Mouse (Mus musculus) layer of hippocampus, adult 9-11 months (tissue): ENCODE data around the gene Commd7.

Experiments used
- DNase-seq: peaks from one replicate; pipeline ENCODE4 v3.0.0; 2022

Gene Commd7

DNA sequence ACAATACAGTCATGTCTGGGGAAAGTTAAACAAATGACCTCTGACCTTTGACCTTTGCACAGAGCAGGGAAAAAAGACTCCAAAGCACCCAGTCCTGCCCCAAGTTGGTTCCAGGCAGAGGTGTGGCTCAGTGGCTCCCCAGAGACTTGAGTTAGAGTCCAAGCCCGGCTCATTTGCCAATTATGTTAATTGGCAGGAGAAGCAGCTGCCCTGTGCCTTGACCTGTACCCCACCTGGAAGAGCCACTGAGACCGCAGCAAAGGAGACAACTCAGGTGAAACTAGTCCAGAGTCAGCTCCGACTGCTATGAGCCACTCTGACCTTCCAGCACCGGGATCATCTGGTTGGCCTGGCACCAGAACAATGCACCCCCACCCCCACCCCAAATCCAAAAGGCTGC, 48.2 kb downstream of the Commd7 start:
- no peak for DNase-seq

DNA sequence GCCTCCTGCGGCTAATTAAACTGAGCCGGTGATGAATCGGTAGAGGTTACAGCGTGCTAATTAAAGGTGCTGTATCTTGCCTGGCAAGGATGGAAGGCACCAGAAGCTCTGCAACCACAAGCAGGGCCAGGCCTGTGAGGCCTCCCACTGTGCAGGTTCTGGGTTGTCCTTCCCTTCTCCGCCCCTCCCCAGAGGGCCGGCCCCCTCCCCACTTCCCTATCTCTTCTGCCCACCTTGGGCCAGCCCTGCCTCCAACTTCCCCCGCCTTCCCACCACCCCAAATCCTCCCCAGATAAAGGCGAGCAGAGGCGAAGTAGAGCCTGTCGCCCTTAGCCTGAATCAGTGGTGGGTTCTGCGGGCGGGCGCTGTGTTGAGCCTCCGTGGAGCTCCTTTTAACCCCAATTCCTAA, 48.9 kb downstream of the Commd7 start:
- DNase-seq = no peak

DNA sequence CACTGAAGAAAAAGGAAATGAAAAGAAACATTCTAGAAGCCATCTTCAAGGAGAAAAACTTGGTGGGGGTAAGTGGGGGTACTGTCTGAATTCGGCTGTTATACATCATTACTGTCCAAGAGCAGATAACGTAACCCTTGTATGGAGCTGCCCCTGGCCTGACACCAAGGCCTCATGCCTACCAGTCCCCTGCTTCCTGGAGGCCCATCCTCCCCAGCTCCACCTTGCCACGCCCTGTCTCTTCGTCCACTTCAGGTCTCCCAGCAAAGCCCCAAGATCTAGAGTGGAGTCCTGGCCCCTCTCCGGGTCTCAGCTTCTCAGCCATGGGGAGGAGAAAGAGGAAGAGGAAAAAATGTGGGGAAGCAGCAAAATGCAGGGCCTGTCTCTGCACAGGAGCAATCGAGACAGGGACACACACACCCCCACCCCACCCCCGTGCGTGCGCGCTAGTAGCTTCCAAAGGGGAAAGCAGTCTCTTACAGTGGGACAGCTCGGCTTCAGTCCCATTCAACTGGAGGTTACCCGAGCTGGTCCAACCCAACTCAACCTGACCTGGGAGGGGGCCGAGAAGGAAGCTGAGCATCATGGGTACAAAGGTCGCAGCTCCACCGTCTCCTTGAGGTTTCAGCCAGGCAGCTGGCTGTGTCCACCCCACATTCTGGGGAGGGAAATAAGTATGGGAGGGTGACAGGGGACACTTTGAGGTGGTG, 49.5 kb downstream of the Commd7 start:
- DNase-seq = no peak

DNA sequence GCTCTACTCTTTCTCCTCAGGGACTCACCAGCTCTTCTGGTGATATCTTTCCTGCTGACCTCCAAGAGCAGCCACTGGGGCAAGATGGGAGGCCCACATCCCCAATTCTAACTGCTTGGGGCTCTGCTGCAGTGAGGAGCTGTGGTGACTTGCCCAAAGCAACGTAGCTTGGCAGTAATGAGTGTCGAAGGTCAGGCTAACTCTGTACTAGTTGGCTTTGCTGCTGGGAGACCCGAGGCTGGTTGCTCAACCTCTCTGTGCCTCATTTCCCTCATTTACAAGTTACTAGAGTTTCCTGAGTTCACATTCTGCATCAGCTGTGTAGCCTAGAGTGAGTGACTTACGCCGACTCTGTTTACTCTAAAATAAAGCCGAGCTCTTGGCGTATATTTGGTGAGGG, 51.2 kb downstream of the Commd7 start:
- no peak for DNase-seq

DNA sequence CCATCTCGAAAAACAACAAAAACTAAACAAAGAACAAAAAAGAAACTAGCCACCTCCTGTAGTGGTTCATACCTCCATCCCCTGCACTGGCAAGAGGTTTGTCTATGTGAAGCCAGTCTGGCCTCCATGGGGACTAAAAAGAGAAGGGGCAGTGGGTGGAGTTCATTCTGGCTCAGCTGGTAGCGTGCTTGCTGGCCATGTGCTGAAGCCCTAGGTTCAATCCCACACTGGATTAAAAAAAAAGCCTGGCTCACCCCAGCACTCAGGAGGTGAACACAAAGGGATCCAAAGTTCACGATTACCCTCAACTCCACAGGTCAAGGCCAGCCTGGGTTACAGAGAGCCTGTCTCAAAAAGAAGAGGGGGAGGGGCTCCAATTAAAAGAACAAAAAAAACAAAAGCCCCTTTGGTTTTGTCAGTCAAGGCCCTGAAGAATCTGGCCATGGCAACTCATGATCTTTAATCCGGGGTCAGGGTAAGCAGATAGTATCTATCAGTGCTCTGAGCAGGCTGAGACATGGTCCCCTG, 52.1 kb downstream of the Commd7 start:
- DNase-seq = no peak

DNA sequence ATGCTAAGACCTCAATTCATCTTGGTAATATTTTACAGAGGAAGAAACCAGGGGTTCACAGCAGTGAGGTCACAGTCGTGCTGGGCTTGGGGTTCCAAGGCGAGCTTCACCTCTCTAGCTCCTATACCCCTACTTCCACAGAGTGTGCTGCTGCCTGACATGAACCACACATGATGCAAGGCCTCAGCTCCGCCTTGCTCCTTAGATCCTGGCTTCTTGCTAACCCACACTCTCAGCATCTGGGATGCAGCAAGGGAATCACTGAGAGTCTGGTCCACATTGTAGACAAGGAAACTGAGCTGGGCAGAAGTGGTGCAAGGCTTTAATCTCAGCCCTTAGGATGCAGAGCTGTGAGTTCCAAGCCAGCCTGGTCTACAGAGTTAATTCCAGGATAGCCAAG, 52.5 kb downstream of the Commd7 start:
- DNase-seq = no peak

DNA sequence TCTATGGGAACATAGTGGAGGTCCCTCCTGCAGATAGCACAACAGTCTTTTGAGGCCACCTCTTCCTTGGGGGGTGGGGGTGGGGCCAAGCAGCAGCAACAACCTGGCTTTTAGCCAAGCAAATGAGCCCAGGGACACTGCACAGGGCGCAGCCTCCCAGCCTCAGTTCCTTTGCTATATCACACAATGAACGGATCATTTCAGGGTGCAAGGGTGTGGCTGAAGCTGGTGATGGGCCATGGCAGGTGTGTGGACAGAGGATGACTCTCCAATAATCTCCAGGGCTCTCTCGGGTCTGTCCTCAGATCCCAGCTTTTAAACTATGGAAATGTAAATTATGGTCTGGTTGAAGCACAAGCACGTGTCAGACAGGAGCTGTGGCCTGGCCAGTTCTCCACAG, 55.5 kb downstream of the Commd7 start:
- DNase-seq = no peak

DNA sequence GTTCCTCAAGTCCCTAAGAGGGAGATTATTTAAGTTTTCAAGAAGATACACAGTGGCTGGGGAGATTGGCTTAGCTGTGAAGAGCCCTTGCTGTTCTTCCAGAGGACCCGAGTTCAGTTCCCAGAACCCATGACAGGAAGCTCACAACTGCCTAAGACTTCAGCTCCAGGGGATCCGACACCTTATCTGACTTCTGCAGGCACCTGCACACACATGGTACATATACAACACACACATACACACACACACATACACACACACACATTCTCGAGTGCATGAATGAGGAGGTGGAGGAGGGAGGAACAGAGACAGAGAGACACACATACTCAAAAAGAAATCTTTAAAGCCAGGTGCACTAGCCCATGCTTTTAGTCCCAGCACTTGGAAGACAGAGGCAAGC, 56.4 kb downstream of the Commd7 start:
- no peak for DNase-seq

DNA sequence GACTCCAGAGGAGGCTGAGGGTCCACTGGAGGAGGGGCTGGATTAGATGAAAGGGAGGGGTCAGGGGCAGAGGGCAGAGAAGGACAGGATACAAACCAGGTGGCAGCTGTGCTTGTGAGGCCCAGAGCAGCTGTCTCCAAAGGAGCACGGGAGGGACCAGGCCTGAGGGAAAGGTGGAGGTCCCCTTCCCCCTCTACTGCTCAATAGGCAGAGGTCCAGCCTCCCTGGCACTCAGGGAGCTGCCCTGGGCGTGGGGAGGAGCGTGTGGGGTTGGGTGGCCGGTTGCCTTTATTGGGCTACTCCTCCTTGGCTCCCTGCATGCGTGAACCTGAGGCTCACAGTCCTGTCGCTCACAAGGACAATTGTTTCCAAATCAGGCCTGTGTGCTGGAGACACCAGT, 57.0 kb downstream of the Commd7 start:
- no peak for DNase-seq

DNA sequence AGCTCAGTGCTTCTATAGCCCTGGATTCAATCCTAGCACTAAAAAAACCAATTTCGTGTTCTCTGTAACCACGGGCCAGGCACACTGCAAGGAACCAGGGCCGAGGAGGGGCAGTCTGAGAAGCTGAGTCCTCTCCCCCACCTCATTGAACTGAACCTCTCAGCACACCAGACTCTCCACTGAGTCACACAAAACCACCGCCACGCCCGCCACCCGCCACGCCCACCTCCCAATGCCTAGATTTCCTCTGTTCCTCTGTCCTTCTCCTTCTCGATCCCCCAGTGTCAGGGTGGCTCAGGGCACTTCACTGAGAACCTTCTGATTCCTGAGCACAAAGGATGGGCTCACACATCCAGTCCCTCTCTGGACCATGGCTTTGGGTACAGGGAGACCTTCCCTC, 59.5 kb downstream of the Commd7 start:
- DNase-seq = no peak

DNA sequence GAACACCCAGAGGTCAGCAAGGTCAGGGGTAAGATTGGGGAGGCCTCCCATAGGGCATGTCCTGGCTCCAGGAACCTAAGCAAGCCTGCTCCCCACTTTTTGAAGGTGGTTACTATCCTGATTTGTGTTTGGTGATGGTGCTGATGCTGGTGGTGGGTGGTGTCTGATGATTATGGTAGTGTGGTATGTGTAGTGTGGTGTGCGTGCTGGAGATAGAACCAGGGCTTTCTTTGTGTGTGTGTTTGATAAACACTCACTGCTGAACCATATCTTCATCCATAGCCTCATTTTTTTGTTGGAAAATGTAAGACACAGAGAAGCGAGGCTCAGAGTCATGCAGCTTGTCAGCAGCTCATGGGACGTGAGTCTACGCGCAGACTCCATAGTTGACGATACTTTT, 64.0 kb downstream of the Commd7 start:
- no peak for DNase-seq

DNA sequence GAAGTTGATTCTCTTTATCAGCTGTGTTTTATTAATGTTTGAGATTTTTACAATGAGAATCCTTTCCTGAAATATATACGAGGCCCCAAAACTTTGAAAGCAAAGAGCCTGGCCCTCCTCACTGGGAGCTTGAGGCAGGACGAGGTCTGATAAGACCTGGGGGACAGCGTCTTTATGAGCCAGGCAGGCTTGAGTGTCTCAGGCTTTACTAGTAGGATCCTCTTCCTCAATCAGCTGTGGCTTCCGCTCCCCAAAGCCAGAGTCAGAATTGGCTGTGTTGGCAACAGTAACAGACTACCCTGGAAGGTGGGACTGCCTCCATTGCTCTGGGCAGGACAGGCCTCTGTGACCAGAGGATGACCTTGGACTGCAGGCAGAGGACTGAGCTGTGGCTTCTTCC, 64.6 kb downstream of the Commd7 start:
- DNase-seq = no peak
